Mouse (Mus musculus) embryo, embryonic 11.5 days (tissue): ENCODE data around the gene Wdr45b.
A peak's percentile ranks its signal among the peaks of the same experiment; 100 is the strongest.
"Not testable (repeated sequence)": the region's sequence is repeated elsewhere in the genome, so short reads cannot be mapped to it uniquely, and the experiment has no call there.

Experiments used
- DNase-seq: peaks from one replicate; pipeline ENCODE4 v3.0.0-alpha.2; 2012; ENCODE audit warnings: low read depth, low spot score

Wdr45b gene

DNA sequence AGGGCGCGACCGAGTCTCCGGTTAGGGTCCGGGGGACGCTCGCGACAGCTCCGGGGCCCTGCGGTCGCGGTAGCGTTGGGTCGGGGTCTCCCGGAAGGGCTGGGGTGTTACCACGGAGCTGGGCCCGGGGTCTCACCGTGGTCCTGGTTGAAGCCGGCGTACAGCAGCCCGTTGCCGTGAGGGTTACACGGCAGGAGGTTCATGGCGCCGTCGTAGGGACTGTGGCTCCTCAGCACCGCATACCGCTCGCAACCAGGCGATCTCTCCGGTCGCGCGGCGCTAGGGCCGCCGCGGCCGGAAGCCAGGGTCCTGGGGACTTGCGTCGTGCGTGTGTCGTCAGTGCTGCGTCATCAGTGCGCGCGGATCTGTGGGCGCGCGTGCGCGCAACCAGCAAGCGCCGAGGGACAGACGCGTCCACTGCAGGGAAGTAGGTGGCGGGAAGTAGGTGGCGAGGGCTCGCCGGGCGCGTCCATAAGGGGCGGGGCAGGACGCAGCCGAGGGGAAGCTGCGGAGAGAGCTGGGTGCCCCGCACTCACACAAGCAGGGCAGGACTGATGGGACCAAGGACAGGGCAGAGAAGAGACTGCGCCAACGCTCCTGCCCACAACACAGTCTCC lies at the start of gene Wdr45b:
Gene Wdr45b (minus strand): TSS at position 355 of the 617 bp plus-strand sequence.
- DNase-seq = peak; percentile 98

GRCm38 (mm10) chr11:121392405-121392804 lies 38.2 kb upstream of the Wdr45b start:
- DNase-seq = no peak

DNA sequence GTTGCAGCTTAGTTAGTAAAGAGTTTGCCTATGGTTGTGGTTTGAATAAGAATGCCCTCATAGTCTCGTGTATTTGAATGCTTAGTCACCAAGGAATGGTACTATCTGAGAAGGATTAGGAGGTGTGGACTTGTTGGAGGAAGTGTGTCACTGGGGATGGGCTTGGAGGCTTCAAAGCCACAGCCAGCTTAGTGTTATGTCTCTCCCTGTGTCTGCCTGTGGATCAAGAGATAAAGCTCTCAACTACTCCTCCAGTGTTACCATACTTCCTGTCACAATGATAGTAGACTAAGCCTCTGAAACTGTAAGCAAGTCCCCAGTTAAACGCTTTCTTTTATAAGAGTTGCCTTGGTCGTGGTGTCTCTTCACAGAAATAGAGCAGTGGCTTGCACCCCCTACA lies 36.5 kb upstream of the Wdr45b start:
- DNase-seq = no peak

- no peak for DNase-seq
Observed at GRCm38 (mm10) chr11:121388554-121388945, 34.3 kb upstream of the Wdr45b start.

DNA sequence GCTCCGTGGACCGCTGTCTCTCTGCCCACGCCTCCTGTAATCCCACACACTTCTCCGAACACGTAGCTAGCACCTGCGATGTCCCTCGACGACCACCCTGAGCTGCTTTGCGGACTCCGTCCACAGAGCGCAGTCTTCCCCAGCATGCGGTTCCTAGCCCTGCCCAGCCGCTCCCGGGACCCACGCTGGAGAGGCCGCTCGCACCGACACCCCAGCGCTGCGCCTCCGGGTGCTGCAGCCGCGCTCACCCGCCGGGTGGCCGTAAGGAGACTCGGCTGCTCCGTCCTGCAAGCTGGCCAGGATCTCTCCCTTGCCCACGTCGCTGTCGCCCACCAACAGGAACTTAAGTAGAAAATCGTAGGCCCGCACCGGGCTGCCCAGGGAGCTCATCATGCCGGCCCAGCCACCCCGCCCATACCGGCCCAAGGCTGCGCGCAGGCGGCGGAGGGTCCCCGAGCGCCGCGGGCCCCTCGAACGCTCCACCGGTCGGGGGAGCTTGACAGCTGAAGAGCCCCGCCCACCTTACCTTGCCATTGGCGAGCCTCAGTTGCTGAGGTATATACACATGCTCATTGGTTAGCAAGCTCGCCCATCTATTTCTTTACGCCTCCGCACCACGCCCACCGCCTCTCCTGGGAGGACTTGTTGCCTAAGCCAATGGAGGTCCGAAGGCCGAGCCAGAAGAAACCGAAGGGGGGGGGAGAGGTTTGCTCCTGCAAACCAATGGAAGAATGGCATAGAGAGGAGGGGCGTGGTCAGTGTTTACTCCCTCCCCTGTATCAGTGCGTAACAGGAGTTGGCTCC lies 33.7 kb upstream of the Wdr45b start, which contains the start of gene Rab40b:
Gene Rab40b (minus strand): TSS at position 502 of the 804 bp plus-strand sequence.
- peak; percentile 88 for DNase-seq

- no peak for DNase-seq
Observed at GRCm38 (mm10) chr11:121380294-121380693, 26.0 kb upstream of the Wdr45b start.

DNA sequence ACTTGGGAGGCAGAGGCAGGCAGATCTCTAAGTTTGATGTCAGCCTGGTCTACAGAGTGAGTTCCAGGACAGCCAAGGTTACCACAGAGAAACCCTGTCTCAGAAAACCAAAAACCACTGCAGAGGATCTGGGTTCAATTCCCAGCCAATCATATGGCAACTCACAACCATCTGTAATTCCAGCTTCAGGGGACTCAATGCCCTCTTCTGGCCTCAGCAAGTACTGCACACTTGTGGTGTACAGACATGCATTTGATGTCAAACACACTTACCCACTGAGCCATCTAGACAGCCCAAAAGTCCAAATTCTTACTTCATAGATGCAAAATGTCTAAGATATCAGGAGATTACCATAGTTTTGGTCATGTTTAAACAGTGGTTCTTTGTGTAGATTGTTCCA lies 24.4 kb upstream of the Wdr45b start:
- DNase-seq = no peak

DNA sequence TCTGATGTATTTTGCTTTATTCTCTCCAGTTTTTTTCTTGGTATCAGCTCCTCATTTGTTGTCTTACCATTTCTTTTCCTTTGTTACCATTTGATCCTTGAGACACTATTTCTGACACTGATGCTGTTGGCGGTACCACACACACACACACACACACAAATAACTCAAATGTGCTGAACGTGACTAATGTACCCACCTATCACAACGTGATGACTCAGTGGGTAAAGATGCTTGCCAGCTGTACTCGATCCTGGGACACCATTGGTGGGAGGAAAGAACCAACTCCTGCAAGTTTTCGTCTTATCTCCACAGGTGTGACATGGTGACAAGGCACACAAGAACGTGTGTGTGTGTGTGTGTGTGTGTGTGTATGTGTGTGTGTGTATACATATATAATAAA lies 19.1 kb upstream of the Wdr45b start:
- DNase-seq = no peak

GRCm38 (mm10) chr11:121370337-121370994 lies 16.2 kb upstream of the Wdr45b start:
- no peak for DNase-seq

DNA sequence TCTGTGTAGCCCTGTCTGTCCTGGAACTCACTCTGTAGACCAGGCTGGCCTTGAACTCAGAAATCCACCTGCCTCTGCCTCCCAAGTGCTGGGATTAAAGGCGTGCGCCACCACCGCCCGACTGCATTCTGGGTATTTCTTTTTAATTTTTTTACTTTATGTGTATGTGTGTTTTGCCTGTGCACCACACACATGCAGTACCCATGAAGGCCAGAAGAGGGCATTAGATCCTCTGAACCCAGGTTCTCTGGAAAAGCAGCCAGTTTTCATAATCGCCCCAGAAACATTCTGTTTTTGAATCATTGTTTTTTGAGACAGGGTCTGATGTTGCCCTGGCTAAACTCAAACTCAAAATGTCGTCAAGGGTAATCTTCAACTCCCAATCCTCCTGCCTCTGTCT lies 15.4 kb upstream of the Wdr45b start:
- DNase-seq = no peak

GRCm38 (mm10) chr11:121368731-121369130 lies 14.5 kb upstream of the Wdr45b start:
- no peak for DNase-seq

- DNase-seq = no peak
Observed at GRCm38 (mm10) chr11:121367170-121367707, 13.0 kb upstream of the Wdr45b start.

DNA sequence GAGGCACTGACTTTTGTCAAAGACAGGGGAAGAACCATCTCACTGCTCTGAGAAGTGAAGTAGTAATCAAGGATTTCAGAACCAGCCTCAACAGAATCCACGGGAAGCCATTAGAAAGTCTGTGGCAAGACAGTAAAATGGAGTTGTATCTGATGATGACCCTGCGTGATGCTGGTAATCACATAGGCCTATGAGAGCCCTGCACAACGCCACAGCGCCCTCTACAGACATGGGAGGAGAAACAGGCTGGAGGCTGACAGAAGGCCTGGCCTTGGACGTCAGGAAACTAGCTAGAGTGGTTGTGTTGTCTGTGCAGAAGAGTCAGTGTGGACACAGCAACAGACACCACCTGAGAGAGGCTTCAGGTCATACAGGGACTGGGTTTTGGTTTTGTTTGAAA lies 8.0 kb upstream of the Wdr45b start:
- no peak for DNase-seq

DNA sequence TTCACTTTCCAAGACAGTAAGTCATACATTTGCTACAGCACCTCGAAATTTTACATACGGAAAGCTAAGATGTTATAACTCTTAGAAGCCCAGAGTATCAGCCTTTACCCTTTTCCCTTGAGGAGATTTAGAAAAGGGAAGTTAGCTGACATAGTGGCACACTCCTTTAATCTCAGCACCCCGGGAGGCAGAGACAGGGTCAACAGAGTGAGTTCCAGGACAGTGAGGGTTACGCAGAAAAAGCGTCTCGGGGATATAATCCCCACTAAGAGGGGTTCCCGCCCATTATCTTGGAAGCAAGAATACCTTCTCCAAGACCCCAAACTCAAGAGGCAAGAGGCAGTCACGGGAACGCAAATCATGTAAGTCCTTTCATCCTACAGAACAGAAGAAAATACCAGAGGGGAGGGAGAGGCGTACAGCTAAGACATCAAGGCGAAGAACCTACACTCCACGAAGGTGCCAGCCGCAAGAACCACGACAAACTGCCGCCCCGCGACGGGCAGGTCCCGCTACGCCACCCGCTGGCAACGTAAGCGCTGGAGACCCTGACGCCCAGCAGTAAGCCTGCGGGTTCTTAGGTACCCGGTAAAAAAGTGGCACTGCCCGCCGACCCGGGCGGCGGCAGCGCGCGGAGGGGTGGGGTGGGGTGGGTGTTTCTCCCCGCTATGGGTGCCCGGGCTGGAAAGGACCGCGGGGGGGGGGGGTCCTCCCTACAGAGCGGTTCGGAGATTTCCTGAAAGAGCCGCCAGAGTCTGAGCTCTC lies 737 bp downstream of the Wdr45b start:
- DNase-seq = no peak

- not testable (repeated sequence) for DNase-seq
Observed at GRCm38 (mm10) chr11:121348727-121349126, 5.5 kb downstream of the Wdr45b start.

DNA sequence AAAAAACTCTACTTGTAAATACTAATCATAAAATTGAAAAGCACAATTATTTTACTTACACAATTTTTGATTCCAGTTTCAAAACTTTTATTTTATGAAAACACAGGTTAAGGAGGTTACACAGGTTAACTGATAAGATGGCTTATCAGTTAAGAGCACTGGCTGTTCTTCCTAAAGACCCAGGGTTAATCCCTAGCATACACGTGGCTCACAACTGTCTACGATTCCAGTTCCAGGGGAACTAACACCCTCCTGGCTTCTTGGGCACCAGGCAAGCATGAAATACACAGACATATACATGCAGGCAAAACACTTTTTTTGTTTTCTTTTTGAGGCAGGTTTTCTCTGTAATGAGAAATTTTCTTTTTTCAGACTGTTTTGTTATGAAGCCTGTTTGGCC lies 6.1 kb downstream of the Wdr45b start:
- no peak for DNase-seq

DNA sequence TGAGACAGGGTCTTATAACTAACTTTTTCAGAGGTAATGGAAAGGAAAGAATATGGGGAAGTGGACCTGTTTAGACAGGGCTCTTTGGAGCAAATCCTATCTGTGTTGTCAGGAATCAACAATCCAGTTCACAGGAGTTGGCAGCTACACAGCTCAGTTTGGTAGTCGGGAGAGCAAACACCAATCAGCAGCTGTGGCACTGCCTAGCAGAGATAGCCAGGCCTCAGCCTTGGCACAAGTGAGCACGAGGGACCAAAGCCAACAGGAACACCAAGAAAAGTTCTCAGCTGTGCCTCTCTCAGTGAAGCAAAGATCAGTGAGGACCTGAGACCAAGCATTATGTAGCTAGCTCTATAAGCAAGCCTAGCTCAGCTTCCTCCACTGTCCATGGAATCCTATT lies 7.2 kb downstream of the Wdr45b start:
- no peak for DNase-seq

DNA sequence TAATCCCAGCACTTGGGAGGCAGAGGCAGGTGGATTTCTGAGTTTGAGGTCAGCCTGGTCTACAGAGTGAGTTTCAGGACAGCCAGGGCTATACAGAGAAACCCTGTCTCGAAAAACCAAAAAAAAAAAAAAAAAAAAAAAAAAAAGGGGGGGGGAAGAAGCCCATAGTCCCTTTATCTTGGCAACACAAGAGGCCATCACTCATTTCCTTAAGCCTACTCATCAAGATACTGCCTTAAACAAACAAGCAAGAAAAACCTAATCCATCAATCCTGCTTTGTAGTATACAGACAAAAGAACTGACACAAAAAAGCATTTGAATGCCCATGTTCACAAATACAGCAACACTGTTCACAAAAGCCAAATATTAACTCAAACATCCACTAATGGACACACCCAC lies 11.8 kb downstream of the Wdr45b start:
- not testable (repeated sequence) for DNase-seq

GRCm38 (mm10) chr11:121340287-121340686 lies 14.0 kb downstream of the Wdr45b start:
- DNase-seq = no peak

- no peak for DNase-seq
Observed at GRCm38 (mm10) chr11:121339647-121340046, 14.6 kb downstream of the Wdr45b start.

DNA sequence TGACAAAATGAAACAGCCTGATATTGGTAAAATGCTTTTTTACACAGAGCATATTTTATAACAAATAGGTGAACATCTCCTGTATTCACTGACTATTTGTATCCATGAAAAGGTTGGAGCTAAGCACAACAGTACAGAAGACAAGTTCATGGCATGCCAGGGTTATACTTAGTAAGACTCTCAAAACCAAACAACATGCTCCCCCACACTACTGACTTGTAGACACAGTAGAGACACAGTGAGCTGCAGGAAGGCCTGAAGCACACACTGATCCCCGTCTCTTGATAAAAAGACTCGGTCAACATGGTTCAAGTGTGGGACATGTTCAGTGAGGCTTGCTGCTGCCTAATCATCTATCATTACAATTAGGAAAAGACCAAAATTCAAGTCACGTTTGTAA lies 22.6 kb downstream of the Wdr45b start:
- no peak for DNase-seq

DNA sequence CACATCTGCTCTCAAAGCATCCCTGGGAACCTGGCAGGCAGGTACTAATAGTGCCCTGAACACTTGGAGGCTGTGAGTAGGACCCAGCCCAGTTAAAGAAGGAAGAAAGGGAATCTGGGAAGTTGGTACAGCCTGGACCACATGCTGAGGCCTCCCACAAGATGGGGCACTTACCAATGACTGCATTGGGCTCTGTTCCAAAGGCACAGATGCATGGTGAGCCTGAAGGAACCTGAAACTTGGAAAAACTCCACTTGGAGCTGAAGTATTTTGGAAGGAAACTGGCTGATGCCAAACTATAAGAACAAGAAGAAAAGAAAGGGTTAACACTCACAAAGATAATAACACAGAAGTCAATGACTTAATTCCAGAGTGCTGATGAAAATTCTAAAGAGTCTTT lies 25.6 kb downstream of the Wdr45b start:
- DNase-seq = no peak
